Mouse (Mus musculus) adrenal gland, adult 2 months (tissue): ENCODE results near the gene Rflnb. TPM values are rescaled to one million over a fixed set of nuclear protein-coding genes. Genes with fewer than 3 reads are reported as not detected.
A peak's percentile ranks its signal among the peaks of the same experiment; 100 is the strongest.

Source experiments
- DNase-seq: peaks from one replicate; pipeline ENCODE4 v3.0.0; 2021
- polyA plus RNA-seq: library from polyadenylated mRNA; depleted of rRNA; stranded (reverse); fragments of >200 nt; gene quantifications from 2 replicates; pipeline ENCODE4 v1.2.3, GENCODE M21; 2012; rRNA removed
- total RNA-seq, 2 experiments: library from RNA; stranded (reverse); gene quantifications; 2 replicates each; pipeline ENCODE4 v1.2.3; 2021

The Rflnb gene
- total and polyA plus RNA-seq, 3 experiments: 14.8 to 29.8 (median 23.1) TPM

- no peak for DNase-seq
Measured at GRCm38 (mm10) chr11:75990965-75991835, 36.4 kb downstream of the Rflnb start.

DNA sequence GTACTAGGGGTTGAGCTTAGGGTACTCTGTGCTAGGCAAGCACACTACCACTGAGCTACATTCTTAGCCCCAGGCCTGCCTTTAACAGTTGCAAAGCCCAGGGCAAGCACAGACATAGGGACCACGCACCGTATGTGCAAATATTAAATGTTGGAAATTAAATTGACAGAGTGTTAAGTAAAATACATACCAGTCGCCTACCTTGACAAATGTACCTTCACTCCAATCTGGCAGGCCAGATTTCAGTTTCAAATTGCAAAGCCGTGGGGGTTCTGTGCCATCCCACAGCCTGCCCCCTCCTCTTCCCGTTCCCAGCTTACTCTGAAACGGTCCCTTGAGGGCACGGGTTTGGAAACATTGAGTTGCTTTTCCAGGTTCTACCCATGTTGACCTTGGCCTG is 41.6 kb downstream of the Rflnb start:
- DNase-seq: no peak

GRCm38 (mm10) chr11:75984581-75984980 is 43.0 kb downstream of the Rflnb start:
- DNase-seq: no peak

- DNase-seq: no peak
Measured at GRCm38 (mm10) chr11:75983194-75983593, 44.4 kb downstream of the Rflnb start.

DNA sequence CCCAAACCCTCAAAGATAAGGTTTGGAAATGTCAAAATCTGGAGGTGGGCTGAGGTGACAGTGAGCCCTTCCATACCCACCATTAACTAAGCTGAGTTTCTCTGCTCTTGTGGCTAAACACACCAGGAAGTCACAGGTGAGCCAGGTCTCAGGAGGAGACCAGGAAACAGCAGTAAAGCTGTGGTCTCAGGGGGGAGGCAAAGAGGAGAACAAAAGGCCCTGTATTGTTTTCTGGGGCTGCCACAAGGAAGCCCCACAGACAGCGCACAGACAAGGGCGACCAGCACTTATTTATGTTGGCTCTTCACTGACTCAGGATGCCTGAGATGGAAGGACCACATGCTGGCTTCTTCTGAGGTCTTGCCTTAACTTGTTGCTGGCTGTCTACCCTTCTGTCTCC is 47.2 kb downstream of the Rflnb start:
- no peak for DNase-seq

- DNase-seq: no peak
Measured at GRCm38 (mm10) chr11:75978051-75978450, 49.5 kb downstream of the Rflnb start.

DNA sequence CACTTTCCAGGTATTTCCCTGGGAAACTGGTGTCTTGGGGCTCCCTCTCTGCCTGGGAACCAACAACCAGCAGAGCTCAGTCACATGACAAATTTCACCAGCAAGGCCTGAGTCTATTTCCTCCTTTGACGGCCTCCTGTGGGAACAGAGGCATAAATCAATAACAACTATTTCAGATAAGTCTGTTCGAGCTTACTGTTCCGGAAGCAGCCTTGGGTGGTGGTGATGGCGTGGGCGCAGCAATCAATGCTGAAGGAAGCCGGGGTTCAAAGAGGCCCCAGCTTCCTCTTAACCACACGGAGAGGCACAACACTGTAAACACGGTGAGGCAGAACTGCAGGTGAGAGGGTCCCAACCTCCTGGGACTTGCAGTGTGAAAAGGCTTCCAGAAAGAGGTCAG is 50.8 kb downstream of the Rflnb start:
- DNase-seq: peak; percentile 30

DNA sequence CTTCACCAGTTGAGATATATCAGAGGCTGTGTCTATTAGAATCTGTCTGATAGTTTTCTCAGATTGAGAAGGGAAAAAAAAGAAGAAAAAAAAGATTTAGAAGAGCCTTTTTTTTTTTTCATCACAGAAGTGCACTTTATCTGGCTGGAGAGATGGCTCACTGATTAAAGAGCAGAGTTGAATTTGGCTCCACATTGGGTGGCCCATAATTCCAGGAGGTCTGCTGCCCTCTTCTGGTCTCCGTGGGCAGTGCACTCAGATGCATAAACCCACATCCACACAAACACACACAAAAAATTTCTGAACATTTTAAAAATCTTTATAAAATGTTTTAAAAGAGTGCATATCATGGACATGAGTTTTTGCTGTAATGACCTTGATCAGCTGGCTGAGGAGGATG is 53.6 kb downstream of the Rflnb start:
- no peak for DNase-seq

DNA sequence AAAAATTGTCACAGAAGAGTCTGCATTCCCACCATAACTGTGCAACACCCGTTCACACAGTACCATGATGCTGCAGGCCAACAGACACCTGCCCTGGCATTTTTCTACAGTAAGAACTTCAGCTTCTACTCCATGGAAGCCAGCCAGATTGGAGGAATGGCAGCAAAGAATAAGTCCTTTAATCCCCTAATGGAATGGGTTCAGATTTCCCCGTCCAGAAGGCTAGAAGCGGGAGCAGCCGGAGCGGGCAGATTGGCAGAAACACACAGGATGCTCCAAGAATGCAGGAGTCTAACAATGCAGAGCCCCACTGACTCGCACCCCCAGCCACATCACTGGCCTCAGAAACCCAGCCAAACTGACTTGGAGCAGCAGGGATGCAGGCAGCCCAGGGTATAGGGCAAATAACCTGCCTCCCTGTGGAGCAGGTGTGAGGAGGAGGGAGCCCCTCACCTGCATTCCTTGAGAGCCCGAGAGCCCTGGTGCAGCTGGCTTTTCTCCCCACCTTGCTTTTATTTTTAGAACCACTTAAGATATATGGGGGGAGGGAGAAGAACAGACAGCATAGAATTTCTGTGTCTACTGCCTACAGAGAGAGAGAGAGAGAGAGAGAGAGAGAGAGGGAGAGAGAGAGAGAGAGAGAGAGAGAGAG is 54.5 kb downstream of the Rflnb start:
- DNase-seq: no peak

DNA sequence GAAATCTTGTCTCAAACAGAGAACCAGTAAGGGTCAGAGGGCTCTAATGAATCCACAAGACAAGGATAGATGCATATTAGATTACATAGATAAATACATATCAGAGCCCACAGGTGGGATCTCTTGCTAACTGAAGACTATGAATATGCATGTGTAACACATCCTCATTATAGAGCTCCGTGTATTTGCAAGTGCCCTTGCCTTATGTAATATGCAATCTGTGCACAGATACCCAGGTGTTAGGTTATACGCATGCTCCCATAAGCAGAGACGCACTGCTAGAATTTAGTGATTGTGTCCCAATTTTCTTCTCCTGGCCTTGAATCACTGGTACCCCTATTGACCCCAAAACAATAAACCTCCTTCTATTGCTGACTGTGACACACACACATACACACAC is 55.4 kb downstream of the Rflnb start:
- no peak for DNase-seq

DNA sequence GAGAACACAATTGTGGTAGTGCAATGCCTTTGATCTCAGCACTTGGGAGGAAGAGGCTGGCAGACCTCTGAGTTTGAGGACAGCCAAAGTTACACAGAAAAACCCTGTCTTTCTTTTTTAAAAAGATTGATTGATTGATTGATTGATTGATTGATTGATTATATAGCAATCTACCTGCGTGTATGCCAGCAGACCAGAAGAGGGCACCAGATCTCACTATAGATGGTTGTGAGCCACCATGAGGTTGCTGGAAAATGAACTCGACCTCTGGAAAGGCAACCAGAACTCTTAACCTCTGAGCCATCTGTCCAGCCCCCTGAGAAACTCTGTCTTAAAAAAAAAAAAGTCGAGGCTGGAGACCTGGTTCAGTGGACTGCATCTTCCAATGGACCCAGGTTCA is 57.0 kb downstream of the Rflnb start:
- no peak for DNase-seq

Other genes with a start within 250 kb of the Rflnb start
- 10 to 100 TPM; 10.6 to 23.5 TPM for gene Doc2b, start 231.7 kb downstream of the Rflnb start, total RNA-seq
- gene Doc2b, start 231.7 kb downstream of the Rflnb start, polyA plus RNA-seq: 9.5 and 13.9 TPM in 2 replicates
- gene Rph3al, start 89.4 kb downstream of the Rflnb start, total RNA-seq: 10 to 100 TPM; 16.6 to 18.0 TPM
- gene Rph3al, start 89.4 kb downstream of the Rflnb start, polyA plus RNA-seq: 19.6 and 20.4 TPM in 2 replicates
- gene 1700016K19Rik, start 27.9 kb downstream of the Rflnb start, total RNA-seq: not detected
- gene 1700016K19Rik, start 27.9 kb downstream of the Rflnb start, polyA plus RNA-seq: not detected in 2 replicates
- gene Vps53, start 151.9 kb upstream of the Rflnb start, total RNA-seq: 10 to 100 TPM; 51.6 to 61.2 TPM
- gene Vps53, start 151.9 kb upstream of the Rflnb start, polyA plus RNA-seq: 12.9 and 20.2 TPM in 2 replicates
- 1 to 10 TPM; 5.6 to 5.8 TPM for gene Fam57a, start 151.9 kb upstream of the Rflnb start, total RNA-seq
- 7.3 and 9.8 TPM in 2 replicates for gene Fam57a, start 151.9 kb upstream of the Rflnb start, polyA plus RNA-seq
- gene Dbil5, start 189.8 kb upstream of the Rflnb start, total RNA-seq: under 1 TPM; 0.72 to 0.73 TPM
- gene Dbil5, start 189.8 kb upstream of the Rflnb start, polyA plus RNA-seq: 0.97 TPM in 1 of 2 replicates, not detected in the other
- gene Gemin4, start 189.9 kb upstream of the Rflnb start, total RNA-seq: 1 to 10 TPM; 5.4 to 9.1 TPM
- gene Gemin4, start 189.9 kb upstream of the Rflnb start, polyA plus RNA-seq: 4.5 and 5.9 TPM in 2 replicates
- gene Mrm3, start 215.9 kb upstream of the Rflnb start, total RNA-seq: 10 to 100 TPM; 18.1 to 21.3 TPM
- gene Mrm3, start 215.9 kb upstream of the Rflnb start, polyA plus RNA-seq: 10.4 and 13.0 TPM in 2 replicates
- gene Glod4, start 215.9 kb upstream of the Rflnb start, total RNA-seq: 10 to 100 TPM; 76.3 to 86.1 TPM
- gene Glod4, start 215.9 kb upstream of the Rflnb start, polyA plus RNA-seq: 1.7 TPM in 2 replicates